Mouse (Mus musculus): ENCODE measurements at regions not wholly inside any gene's neighbourhood (a gene's known extent, or its start where the extent isn't known, plus 50 kb on each side); places are given as distances from the start of the nearest gene placed in this dataset.

DNA sequence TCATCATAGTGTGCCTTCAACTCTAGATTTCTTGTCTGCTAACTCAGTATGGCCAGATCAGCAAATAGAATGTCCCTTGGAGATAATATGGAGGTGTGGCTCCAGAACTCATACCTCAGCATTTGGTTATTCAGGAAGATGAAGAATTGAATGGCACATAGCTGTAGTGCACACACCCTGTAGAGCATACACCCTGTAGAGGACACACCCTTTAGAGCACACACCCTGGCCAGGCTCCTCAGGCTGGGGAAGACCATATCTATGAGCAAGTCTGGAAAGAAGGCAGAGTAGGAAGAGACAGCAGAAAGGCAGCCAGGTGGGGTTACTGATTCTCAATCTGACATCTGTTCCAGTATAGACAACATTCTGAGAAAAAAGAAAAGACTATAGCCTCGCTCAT lies 604.9 kb downstream of the Psat1 start:
- Histone ChIP-seq H3K27ac (no peak overlapping the region), H3K4me1 (no peaks in the 10 kb centered on the region), H3K36me3 (no peaks in the 10 kb centered on the region), H3K4me3 (no peak overlapping the region), H3K9me3 (no peaks in the 10 kb centered on the region), H3K27me3 (ENCODE audit: insufficient read depth, poor library complexity, severe bottlenecking) (0 out of 2 replicates have a peak, but pooled peaks cover 5% of the 10 kb centered on the region)
- 81% methylated on average over 1 of the region's 1 CpGs for WGBS
- no peak for DNase-seq (ENCODE audit: low spot score)

DNA sequence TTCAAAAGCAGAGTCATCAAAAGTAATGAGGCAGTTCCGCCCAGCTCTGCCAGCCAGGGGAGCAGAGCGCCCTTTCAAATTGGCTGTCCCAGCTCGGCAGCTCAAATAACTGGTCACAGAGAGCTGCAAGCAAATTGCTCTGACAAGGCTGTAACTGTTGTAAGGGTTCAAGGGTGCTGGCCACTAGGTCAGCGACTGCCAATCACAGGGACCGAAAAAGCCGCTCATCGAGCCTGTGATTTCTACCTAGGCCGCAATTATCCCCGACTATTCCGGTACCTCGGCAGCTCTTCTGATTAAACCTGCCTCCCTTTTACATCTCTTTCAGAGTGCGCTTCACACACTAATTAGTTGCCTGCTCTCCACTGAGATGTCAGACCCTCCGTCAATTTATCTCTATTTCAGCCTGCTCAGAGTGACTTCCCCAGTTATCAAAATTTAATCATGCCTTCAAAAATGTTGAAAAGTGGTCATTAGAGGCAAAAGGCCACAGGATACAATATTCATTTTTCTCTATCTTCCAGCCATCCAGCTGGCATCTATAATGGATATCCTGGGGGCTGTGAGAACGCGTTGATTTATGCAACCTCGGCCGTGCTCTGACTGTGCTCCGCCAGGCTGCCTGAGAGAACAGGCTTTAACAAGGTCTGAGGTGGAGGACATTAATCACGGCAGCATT lies 606.7 kb downstream of the Psat1 start:
- 42% methylated on average over 19 of the region's 19 CpGs for WGBS
- Histone ChIP-seq H3K27me3 (ENCODE audit: insufficient read depth, poor library complexity, severe bottlenecking) (0 out of 2 replicates have a peak, but pooled peaks cover 5% of the 10 kb centered on the region), H3K4me1 (no peaks in the 10 kb centered on the region), H3K36me3 (no peaks in the 10 kb centered on the region), H3K4me3 (no peak overlapping the region), H3K27ac (no peak overlapping the region), H3K9me3 (no peaks in the 10 kb centered on the region)
- no peak for DNase-seq (ENCODE audit: low spot score)

DNA sequence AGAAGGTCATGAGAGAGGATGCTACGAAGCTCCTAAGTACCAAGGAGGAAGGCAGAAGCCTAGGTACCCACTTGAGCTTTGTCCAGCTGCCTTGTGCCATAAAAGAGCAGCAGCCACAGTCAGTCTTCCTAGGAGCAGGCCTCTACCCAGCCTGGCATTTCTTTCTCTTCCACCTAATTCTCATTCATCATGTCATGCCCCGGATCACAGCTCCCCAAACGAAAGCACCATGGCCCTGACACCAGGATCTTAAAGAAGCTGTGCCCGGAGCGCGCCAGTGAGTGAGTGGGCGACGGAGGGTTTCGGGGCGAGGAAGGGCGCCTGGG lies 607.2 kb downstream of the Psat1 start:
- no peaks in the 10 kb centered on the region for H3K9me3 ChIP-seq
- WGBS, result 76% methylated on average over 11 of the region's 11 CpGs
- H3K27ac ChIP-seq, result no peak overlapping the region
- H3K36me3 ChIP-seq, result no peaks in the 10 kb centered on the region
- H3K27me3 ChIP-seq (ENCODE audit: insufficient read depth, poor library complexity, severe bottlenecking), result 0 out of 2 replicates have a peak, but pooled peaks cover 5% of the 10 kb centered on the region
- H3K4me3 ChIP-seq, result no peak overlapping the region
- H3K4me1 ChIP-seq, result no peaks in the 10 kb centered on the region
- DNase-seq (ENCODE audit: low spot score), result no peak

DNA sequence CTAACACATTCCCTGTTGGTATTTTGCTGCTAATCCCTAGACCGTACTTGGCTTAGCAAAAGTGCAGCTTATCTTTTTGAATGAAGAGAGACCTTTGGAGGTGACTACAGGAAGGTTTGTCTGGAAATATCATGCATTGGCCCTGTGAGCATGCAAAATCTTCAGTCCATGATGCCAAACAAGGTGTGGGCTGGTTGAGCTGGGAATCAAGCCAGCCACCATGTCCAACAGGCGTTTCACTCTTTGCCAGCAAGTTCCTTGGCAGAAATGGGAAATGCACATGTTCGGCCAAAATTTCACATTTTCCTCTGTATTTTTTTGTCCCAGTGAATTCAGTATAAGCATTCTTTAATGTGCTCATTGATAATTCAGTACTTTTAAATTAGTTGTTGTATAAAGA lies 617.0 kb downstream of the Psat1 start:
- no peaks in the 10 kb centered on the region for H3K4me1 ChIP-seq
- DNase-seq (ENCODE audit: low spot score), result no peak
- WGBS, result 73% methylated on average over 3 of the region's 3 CpGs
- no peak overlapping the region for H3K4me3 ChIP-seq
- no peaks in the 10 kb centered on the region for H3K9me3 ChIP-seq
- no peak overlapping the region for H3K27ac ChIP-seq
- no peaks in the 10 kb centered on the region for H3K27me3 ChIP-seq (ENCODE audit: insufficient read depth, poor library complexity, severe bottlenecking)
- no peaks in the 10 kb centered on the region for H3K36me3 ChIP-seq

DNA sequence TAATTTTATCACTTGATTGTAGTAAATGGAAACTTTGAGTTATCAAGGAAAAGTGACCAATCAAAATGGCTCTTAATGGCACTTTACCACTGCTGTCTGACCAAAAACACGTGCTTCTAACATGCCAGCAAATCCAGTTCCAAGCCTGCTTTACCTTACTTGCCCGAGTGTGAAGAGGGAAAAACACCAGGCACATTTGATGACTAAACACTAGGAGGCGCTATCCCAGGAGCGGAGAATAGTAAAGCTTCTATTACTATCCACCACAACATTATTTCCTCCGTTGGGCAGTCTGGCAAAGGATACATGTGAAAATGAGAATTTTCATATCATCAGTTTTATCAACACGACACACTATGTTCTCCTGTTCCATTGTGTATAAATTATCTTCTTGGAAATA lies 647.7 kb downstream of the Psat1 start:
- no peaks in the 10 kb centered on the region for H3K36me3 ChIP-seq
- no peaks in the 10 kb centered on the region for H3K4me1 ChIP-seq
- H3K9me3 ChIP-seq, result no peaks in the 10 kb centered on the region
- H3K4me3 ChIP-seq, result no peak overlapping the region
- WGBS, result 39% methylated on average over 6 of the region's 6 CpGs
- DNase-seq (ENCODE audit: low spot score), result no peak
- no peaks in the 10 kb centered on the region for H3K27me3 ChIP-seq (ENCODE audit: insufficient read depth, poor library complexity, severe bottlenecking)
- no peak overlapping the region for H3K27ac ChIP-seq

DNA sequence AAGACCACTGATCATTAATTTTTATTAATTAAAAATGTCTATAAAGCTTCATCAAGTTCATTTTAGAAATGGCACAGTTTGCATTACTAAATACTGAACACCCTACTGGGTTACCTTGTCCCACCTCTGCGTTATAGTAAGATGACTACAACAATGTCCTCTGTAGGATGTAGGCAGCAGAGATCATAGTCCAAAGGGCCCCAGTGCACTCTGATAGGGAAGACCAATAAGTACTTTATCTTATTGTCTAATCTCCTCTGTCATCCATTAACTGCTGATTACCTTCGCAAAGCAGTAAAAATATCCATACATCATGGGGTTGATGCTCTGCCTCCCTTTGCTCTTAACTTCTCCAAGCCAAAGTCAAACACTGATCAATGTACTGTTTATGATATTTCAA lies 662.1 kb downstream of the Psat1 start:
- no peaks in the 10 kb centered on the region for H3K9me3 ChIP-seq
- no peaks in the 10 kb centered on the region for H3K4me1 ChIP-seq
- H3K4me3 ChIP-seq, result no peak overlapping the region
- no peak for DNase-seq (ENCODE audit: low spot score)
- no peaks in the 10 kb centered on the region for H3K36me3 ChIP-seq
- WGBS, result 76% methylated on average over 2 of the region's 2 CpGs
- no peaks in the 10 kb centered on the region for H3K27me3 ChIP-seq (ENCODE audit: insufficient read depth, poor library complexity, severe bottlenecking)
- no peak overlapping the region for H3K27ac ChIP-seq

DNA sequence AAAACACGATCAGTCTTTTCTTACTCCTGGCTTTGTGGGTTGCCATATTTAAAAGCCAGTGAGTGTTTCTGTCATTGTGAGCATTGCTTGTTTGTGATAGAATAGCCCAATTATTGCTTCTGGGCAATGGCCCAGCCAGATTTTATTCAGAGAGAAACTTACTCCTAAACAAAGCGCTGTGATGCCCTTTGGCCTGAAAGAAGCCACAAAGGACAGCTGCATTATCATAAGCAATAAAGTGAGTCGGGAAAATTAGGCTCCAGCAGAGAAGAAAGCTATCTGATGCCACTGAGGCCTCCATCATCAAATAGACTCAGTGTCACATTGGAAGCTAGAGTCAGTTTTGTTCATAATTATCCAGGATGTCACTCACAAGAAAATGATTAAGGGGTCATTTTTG lies 644.9 kb upstream of the Tle4 start:
- DNase-seq (ENCODE audit: low spot score), result no peak
- 72% methylated on average over 3 of the region's 3 CpGs for WGBS
- Histone ChIP-seq H3K9me3 (no peaks in the 10 kb centered on the region), H3K27ac (no peak overlapping the region), H3K4me3 (no peak overlapping the region), H3K36me3 (no peaks in the 10 kb centered on the region), H3K27me3 (ENCODE audit: insufficient read depth, poor library complexity, severe bottlenecking) (no peaks in the 10 kb centered on the region), H3K4me1 (no peaks in the 10 kb centered on the region)

DNA sequence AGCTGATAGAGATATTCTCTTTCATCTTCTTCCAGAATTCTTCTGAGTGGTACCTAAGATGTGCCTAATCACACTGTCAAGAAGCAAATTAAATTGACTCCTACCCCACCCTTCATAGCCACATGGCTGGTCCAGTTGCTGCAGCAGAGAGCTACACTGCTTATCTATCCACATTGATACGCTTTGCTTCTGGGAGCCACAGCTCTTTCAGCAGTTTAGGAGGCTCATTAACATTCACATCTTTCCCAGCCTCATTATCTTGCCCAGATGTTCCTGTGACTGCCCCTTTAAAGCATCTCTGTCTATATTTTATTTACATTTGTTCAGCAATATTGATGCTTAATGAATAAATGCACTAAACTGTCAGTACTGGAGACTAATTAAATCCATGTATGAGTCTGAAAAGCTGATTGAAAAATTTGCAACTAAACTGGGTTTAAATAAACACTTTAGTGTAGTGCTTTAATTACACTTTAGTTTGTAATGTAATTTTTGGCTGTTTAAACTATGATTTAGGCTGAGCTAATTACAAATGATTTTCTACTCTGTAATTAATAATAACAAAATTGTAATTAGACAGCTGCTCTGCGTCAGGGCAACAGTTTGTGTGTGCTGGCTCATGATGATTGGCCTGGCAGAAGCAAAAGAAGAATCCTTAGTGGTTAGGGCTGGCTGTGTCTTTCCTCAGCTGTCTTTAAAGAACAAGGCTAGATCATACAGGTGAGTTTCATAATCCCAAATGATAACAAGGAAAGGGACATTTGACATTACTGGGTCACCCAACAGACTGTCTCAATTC lies 632.5 kb upstream of the Tle4 start:
- no peaks in the 10 kb centered on the region for H3K4me1 ChIP-seq
- no peak overlapping the region for H3K27ac ChIP-seq
- no peaks in the 10 kb centered on the region for H3K27me3 ChIP-seq (ENCODE audit: insufficient read depth, poor library complexity, severe bottlenecking)
- H3K9me3 ChIP-seq, result no peaks in the 10 kb centered on the region
- no peak overlapping the region for H3K4me3 ChIP-seq
- H3K36me3 ChIP-seq, result no peaks in the 10 kb centered on the region
- WGBS, result 52% methylated on average over 2 of the region's 2 CpGs
- DNase-seq (ENCODE audit: low spot score), result no peak

DNA sequence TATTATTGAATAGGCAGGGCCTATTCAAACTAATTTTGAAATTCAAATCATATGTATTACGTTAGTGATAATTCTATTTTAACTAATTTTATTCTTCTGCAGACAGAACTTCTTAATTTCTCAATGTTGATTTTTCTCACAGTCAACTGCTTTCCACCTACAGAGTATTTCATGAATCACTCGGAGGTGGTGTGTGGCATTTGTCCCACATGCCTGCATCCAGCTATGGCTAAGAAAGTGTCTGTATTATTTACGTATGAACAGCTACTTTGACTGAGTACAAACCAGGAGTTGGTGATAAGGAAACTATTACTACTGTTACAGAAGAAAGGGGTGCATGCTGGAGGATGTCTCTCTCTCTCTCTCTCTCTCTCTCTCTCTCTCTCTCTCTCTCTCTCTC lies 619.5 kb upstream of the Tle4 start:
- no peaks in the 10 kb centered on the region for H3K36me3 ChIP-seq
- H3K27ac ChIP-seq, result no peak overlapping the region
- H3K4me3 ChIP-seq, result no peak overlapping the region
- no peaks in the 10 kb centered on the region for H3K4me1 ChIP-seq
- no peaks in the 10 kb centered on the region for H3K9me3 ChIP-seq
- no peak for DNase-seq (ENCODE audit: low spot score)
- no peaks in the 10 kb centered on the region for H3K27me3 ChIP-seq (ENCODE audit: insufficient read depth, poor library complexity, severe bottlenecking)
- WGBS, result 81% methylated on average over 3 of the region's 3 CpGs

DNA sequence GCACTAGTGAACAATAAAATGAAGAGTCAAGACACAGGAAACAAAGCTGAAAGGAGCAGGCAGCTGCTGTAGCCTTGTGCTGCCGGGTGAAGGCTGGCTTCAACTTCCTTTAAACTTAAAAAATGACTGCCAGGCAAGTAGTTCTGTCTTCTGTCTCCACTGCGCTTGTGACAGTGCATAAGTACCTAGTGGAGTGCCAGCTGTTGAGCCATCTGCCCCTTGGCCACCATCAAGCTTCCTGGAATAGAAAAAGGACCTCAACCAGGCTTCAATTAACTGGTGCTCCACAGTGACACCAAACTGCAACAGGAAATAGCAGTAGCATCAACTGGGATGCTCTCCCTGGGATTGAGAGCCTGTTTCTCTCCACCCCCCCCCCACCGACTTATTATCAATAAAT lies 616.8 kb upstream of the Tle4 start:
- Histone ChIP-seq H3K27me3 (ENCODE audit: insufficient read depth, poor library complexity, severe bottlenecking) (no peaks in the 10 kb centered on the region), H3K4me1 (no peaks in the 10 kb centered on the region), H3K27ac (no peak overlapping the region), H3K9me3 (no peaks in the 10 kb centered on the region), H3K36me3 (no peaks in the 10 kb centered on the region), H3K4me3 (no peak overlapping the region)
- no peak for DNase-seq (ENCODE audit: low spot score)
- 67% methylated on average over 3 of the region's 3 CpGs for WGBS

DNA sequence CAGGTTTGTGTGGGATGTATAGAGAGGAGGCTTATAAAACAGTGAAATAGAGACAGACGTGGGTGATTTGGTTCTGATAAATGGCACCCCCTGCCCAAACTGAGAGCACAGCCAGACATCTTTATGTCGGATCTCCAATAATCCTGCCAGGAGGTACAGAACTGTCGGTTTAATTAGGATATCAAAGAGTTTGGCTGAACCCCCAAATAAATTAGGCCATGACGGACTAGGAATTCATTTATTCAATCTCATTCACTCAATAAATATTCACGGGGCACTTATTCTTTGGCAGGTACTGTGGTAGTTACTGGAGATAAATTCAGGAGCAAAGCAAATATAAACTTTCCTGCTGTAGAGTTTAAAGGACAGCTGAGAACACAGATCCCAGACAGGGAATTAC lies 615.0 kb upstream of the Tle4 start:
- DNase-seq (ENCODE audit: low spot score), result no peak
- Histone ChIP-seq H3K36me3 (no peaks in the 10 kb centered on the region), H3K4me3 (no peak overlapping the region), H3K9me3 (no peaks in the 10 kb centered on the region), H3K4me1 (no peaks in the 10 kb centered on the region), H3K27ac (no peak overlapping the region), H3K27me3 (ENCODE audit: insufficient read depth, poor library complexity, severe bottlenecking) (no peaks in the 10 kb centered on the region)
- 79% methylated on average over 5 of the region's 5 CpGs for WGBS

DNA sequence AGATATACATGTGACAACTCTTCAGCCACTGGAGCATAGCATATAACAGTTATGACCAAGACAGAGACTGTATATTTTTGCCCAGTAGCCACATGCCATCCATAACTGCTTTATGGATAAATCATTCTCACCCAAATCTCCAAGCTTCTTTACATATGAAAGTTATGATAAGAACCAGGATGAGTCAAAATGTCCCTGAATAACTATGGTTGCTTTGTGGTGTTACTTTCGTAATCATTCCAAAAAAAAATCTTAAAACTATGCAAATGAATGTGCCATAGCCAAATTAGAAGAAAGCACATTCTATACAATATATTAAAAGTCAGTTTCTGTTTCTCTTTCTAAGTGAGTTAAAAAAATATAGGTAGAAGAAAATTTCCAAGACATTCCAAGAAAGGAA lies 605.2 kb upstream of the Tle4 start:
- H3K4me3 ChIP-seq, result no peak overlapping the region
- no peak for DNase-seq (ENCODE audit: low spot score)
- no peaks in the 10 kb centered on the region for H3K27me3 ChIP-seq (ENCODE audit: insufficient read depth, poor library complexity, severe bottlenecking)
- no peaks in the 10 kb centered on the region for H3K9me3 ChIP-seq
- no peaks in the 10 kb centered on the region for H3K4me1 ChIP-seq
- H3K36me3 ChIP-seq, result no peaks in the 10 kb centered on the region
- 77% methylated on average over 1 of the region's 1 CpGs for WGBS
- H3K27ac ChIP-seq, result no peak overlapping the region

DNA sequence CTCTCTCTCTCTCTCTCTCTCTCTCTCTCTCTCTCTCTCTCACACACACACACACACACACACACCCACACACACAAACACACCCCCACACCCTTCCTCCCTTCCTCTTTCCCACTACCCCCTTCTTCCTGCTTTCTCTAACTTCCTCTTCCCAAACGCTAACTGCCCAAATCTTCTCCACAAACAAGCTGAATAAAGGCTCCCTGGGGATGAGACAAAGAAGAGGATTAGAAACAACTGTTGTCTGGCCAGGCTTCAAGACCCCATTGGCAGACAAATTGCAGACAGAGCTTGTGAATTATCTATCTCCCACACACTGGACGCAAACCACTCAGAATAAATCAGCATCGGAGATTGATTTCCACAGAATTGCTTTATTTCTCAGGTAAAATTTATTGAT lies 603.4 kb upstream of the Tle4 start:
- Histone ChIP-seq H3K27me3 (ENCODE audit: insufficient read depth, poor library complexity, severe bottlenecking) (no peaks in the 10 kb centered on the region), H3K4me1 (no peaks in the 10 kb centered on the region), H3K27ac (no peak overlapping the region), H3K36me3 (no peaks in the 10 kb centered on the region), H3K9me3 (no peaks in the 10 kb centered on the region), H3K4me3 (no peak overlapping the region)
- 43% methylated on average over 3 of the region's 3 CpGs for WGBS
- DNase-seq (ENCODE audit: low spot score), result no peak

DNA sequence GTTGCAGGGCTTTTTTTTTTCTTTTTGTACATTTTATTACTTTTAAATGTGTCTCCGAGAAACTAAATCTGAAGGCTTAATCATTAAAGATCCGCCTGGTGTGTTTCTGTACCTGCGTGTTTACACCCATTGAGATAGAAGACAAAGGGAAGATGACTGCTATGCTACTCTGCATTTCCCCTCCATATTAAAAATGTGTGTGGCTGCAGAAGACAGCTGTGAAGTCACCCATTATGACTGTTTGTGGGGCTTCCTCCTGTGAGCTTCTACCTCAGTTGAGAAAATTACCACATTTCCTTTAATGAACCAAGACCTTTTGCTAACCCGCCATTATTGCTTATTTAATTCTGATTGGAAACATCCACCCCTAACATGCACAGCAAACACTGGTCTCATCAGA lies 602.9 kb upstream of the Tle4 start:
- Histone ChIP-seq H3K4me1 (no peaks in the 10 kb centered on the region), H3K36me3 (no peaks in the 10 kb centered on the region), H3K27me3 (ENCODE audit: insufficient read depth, poor library complexity, severe bottlenecking) (no peaks in the 10 kb centered on the region), H3K27ac (no peak overlapping the region), H3K9me3 (no peaks in the 10 kb centered on the region), H3K4me3 (no peak overlapping the region)
- 66% methylated on average over 4 of the region's 4 CpGs for WGBS
- DNase-seq (ENCODE audit: low spot score), result no peak
